Mouse (Mus musculus) right cerebral cortex, postnatal 10 days (tissue): ENCODE data around the gene Clasrp.

Experiments
- DNase-seq, 2 experiments: peaks; one replicate each; pipeline ENCODE4 v3.0.0; 2021; ENCODE audit warnings: low spot score in 2 of 2

The Clasrp gene

GRCm38 (mm10) chr7:19532240-19532639, 72.0 kb downstream of the Clasrp start:
- no peak for DNase-seq

- no peak for DNase-seq
Observed at GRCm38 (mm10) chr7:19531077-19531476, 73.2 kb downstream of the Clasrp start.
